Mouse (Mus musculus): Measurements from ENCODE around the gene Slc22a15.

DNA sequence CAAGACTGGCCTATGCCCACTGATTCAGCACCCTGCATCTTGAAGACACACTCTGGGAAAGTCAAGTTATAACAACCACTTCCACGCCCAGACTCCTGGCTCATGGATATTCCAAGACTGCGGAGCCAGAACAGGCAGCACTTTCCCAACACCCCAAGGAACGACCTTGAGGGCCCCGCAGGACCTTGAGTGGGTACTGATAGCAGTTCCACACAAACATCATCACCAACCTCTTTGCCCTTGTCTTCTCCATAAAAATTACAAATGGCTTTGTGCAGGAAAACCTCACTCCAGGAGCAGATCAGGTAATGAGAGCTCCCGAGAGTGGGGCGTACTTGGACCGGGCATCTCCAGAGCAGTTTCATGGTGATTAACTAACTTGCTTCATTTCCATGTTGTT is 19.5 kb downstream of the Slc22a15 start:
- no peak for TF ChIP-seq CTCF (IDR thresholded peaks at IDR 0.05; ENCODE audit: low read depth, low read length)
- TF ChIP-seq POLR2A (IDR thresholded peaks at IDR 0.05; ENCODE audit: insufficient read depth, low read length): no peak
